Mouse (Mus musculus) neural tube, embryonic 12.5 days (tissue): ENCODE measurements around the gene Slc38a11. TPM values are rescaled to one million over a fixed set of nuclear protein-coding genes. Genes with fewer than 3 reads are reported as not detected.
A peak's percentile ranks its signal among the peaks of the same experiment; 100 is the strongest.

Source experiments
- ATAC-seq: fragments of 200-750 bp; cut with Nextera tagmentation; 2 replicates; pipeline ENCODE4 v1.8.0; 2017; ENCODE audit warnings: low read depth, mild to moderate bottlenecking, moderate TSS enrichment, moderate library complexity; ENCODE audit not compliant: low FRiP score
- H3K27ac ChIP-seq: fragments of 300-500 bp; sonication (generic); 2 replicates; pipeline ENCODE4 v1.5.1; 2016
- H3K27me3 ChIP-seq: fragments of 300-500 bp; sonication (generic); replicated peaks from 2 replicates; pipeline ENCODE4 v1.6.1; 2016; ENCODE audit warnings: mild to moderate bottlenecking
- H3K36me3 ChIP-seq: fragments of 300-500 bp; sonication (generic); 2 replicates; pipeline ENCODE4 v1.6.1; 2016; ENCODE audit warnings: mild to moderate bottlenecking
- H3K4me1 ChIP-seq: fragments of 300-500 bp; sonication (generic); 2 replicates; pipeline ENCODE4 v1.6.1; 2016
- H3K4me2 ChIP-seq: fragments of 300-500 bp; sonication (generic); replicated peaks from 2 replicates; pipeline ENCODE4 v1.6.1; 2016; ENCODE audit warnings: mild to moderate bottlenecking
- H3K4me3 ChIP-seq: fragments of 300-500 bp; sonication (generic); 2 replicates; pipeline ENCODE4 v1.5.1; 2016
- H3K9ac ChIP-seq: fragments of 300-500 bp; sonication (generic); 2 replicates; pipeline ENCODE4 v1.6.1; 2016; ENCODE audit warnings: mild to moderate bottlenecking
- H3K9me3 ChIP-seq: fragments of 300-500 bp; sonication (generic); 2 replicates; pipeline ENCODE4 v1.6.1; 2016; ENCODE audit warnings: mild to moderate bottlenecking
- whole genome bisulfite sequencing: fragments of 180-500 bp; shearing (Covaris S2); methylation state at CpG from one replicate; pipeline ENCODE4 v1.1.7; 2016; 5-methylcytosine and 5-hydroxymethylcytosine counted together
- polyA plus RNA-seq: library from polyadenylated mRNA; unstranded; fragments of >200 nt; fragmentation: Nextera tagmentation; extraction: Ambion mirVana; gene quantifications from 2 replicates; pipeline ENCODE4 v1.2.1, GENCODE M21; 2016

Slc38a11 gene
- polyA plus RNA-seq, 1 experiment from 2014 or later = 0.24 TPM

GRCm38 (mm10) chr2:65360736-65361475, 2.9 kb downstream of the Slc38a11 start:
- H3K9ac ChIP-seq = no peak overlapping the region
- no peaks in the 10 kb centered on the region for H3K9me3 ChIP-seq
- H3K36me3 ChIP-seq = no peaks in the 10 kb centered on the region
- no peak for ATAC-seq
- no peak overlapping the region for H3K27ac ChIP-seq
- H3K4me1 ChIP-seq = peaks cover 3% of the 10 kb centered on the region; the same call in 1 of the 2 replicates
- H3K4me2 ChIP-seq = no peak overlapping the region
- 87% methylated on average over 9 of the region's 9 CpGs for WGBS
- no peaks in the 10 kb centered on the region for H3K27me3 ChIP-seq
- H3K4me3 ChIP-seq = no peak overlapping the region

DNA sequence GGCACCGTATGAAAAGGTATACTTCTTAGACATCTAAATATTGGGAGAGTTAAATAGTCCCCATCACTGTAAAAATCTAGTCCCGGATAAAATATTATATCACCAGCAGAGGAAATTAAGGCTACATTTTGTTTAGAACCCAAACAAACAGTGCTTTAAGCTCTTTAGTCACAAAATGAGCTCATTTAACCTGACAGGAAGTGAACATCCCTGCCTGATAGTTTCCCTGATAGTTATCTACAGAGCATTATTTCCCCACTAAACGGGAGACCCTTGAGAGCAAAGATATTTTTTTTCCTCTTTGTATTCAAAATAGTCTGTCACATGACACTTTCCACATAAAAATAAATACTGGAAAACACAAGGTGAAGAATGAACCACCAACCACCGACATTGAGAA, 16.5 kb downstream of the Slc38a11 start:
- Histone ChIP-seq H3K27me3 (no peaks in the 10 kb centered on the region), H3K9ac (no peak overlapping the region), H3K27ac (no peak overlapping the region), H3K9me3 (no peaks in the 10 kb centered on the region), H3K4me2 (no peak overlapping the region), H3K36me3 (no peaks in the 10 kb centered on the region), H3K4me3 (no peak overlapping the region), H3K4me1 (no peaks in the 10 kb centered on the region)
- ATAC-seq = no peak
- 76% methylated on average over 4 of the region's 4 CpGs for WGBS

DNA sequence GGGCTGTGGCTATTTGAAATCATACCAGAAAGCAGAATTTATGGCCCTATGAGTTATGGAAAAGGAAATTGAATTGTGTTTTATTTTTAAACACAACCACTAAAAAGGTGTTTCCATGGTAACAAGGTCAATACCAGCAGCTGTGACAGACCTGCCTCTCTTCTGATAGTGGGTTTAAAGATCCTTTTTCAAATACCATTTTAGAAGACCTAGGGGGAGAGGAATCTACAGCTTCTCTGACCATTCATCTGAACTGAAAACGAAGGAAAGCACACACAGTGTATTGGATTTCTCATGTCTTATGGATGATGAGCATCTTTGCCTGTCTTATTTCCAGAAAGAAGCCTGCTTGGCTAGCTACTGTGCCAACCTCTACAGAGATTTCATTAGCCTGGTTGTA, 16.9 kb downstream of the Slc38a11 start:
- no peaks in the 10 kb centered on the region for H3K36me3 ChIP-seq
- no peaks in the 10 kb centered on the region for H3K27me3 ChIP-seq
- ATAC-seq = 0 out of 2 replicates have a peak, but pooled peaks have one; percentile 33
- no peak overlapping the region for H3K4me2 ChIP-seq
- no peak overlapping the region for H3K4me3 ChIP-seq
- 58% methylated on average over 1 of the region's 1 CpGs for WGBS
- H3K27ac ChIP-seq = no peak overlapping the region
- no peaks in the 10 kb centered on the region for H3K4me1 ChIP-seq
- no peaks in the 10 kb centered on the region for H3K9me3 ChIP-seq
- H3K9ac ChIP-seq = no peak overlapping the region

DNA sequence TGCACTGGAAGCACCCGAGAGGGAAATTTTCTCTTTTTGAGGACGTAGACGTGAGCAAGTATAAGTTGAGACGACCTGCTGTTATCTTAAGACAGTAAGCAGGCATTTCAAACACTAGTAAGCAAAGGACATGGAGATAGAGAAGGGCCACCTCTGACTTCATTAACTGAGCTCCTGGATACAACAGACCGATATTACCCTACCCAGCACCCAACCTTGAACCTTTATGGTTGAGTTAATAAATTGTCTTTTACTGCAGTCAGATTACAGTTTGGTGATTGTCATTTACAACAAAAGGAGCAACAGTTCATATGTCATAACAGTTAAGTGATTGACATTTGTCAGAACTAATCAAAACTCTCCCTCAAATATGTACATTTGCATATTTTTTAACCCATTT, 17.8 kb downstream of the Slc38a11 start:
- H3K27ac ChIP-seq = no peak overlapping the region
- H3K4me1 ChIP-seq = no peaks in the 10 kb centered on the region

DNA sequence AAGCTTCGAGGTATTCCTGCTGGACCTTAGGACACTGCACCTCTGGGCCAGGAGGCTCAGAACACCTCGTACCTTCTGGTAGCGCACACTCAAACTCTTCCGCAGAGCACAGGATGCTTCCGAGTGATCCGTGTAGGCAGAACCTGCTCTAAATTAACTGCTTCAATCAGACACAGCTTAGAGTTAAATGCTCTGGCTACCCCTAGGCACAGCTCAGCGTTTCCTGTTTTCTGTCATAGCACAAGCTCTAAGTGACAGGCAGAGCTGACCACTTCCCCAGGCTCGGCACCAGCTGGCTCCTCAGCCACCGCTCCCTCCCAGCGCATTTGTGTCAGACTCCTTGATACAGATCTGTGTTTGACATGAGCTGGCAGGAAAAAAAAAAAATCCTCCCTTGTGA, 21.8 kb downstream of the Slc38a11 start:
- H3K4me2 ChIP-seq = no peak overlapping the region
- no peak for ATAC-seq
- H3K36me3 ChIP-seq = no peaks in the 10 kb centered on the region
- H3K9ac ChIP-seq = no peak overlapping the region
- H3K9me3 ChIP-seq = no peaks in the 10 kb centered on the region
- H3K27me3 ChIP-seq = no peaks in the 10 kb centered on the region
- no peak overlapping the region for H3K27ac ChIP-seq
- H3K4me1 ChIP-seq = 0 out of 2 replicates have a peak, but pooled peaks cover 3% of the 10 kb centered on the region
- no peak overlapping the region for H3K4me3 ChIP-seq
- 80% methylated on average over 10 of the region's 10 CpGs for WGBS

More for the DNA sequence above, 17.8 kb downstream of the Slc38a11 start:
- no peak overlapping the region for H3K4me2 ChIP-seq
- no peaks in the 10 kb centered on the region for H3K36me3 ChIP-seq
- H3K4me3 ChIP-seq = no peak overlapping the region
- H3K9ac ChIP-seq = no peak overlapping the region
- no peaks in the 10 kb centered on the region for H3K27me3 ChIP-seq
- H3K9me3 ChIP-seq = no peaks in the 10 kb centered on the region
- ATAC-seq = no peak
- WGBS = 85% methylated on average over 5 of the region's 5 CpGs

DNA sequence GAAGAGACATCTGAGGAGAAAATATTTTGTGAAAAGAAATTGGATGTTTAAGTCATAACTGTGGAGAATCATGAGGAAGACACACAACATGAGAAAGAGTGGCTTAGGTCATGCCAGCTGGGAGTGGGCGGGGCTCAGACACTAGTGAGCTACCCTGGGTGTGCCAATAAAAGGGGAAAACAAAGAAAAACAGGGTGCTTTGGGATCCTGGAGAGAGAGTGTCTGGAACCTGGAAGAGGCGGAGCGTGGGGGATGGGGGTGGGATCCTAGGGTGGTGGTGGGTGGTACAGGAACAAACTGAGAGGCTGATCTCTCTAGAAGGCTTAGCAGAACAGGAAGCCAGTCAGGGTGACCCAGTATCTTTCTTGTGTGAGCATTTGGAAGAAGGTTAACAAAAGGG, 23.0 kb downstream of the Slc38a11 start:
- ATAC-seq = no peak
- no peaks in the 10 kb centered on the region for H3K36me3 ChIP-seq
- H3K4me1 ChIP-seq = 0 out of 2 replicates have a peak, but pooled peaks cover 3% of the 10 kb centered on the region
- H3K4me3 ChIP-seq = no peak overlapping the region
- no peak overlapping the region for H3K27ac ChIP-seq
- H3K9ac ChIP-seq = no peak overlapping the region
- H3K4me2 ChIP-seq = no peak overlapping the region
- no peaks in the 10 kb centered on the region for H3K27me3 ChIP-seq
- 77% methylated on average over 3 of the region's 3 CpGs for WGBS
- no peaks in the 10 kb centered on the region for H3K9me3 ChIP-seq

DNA sequence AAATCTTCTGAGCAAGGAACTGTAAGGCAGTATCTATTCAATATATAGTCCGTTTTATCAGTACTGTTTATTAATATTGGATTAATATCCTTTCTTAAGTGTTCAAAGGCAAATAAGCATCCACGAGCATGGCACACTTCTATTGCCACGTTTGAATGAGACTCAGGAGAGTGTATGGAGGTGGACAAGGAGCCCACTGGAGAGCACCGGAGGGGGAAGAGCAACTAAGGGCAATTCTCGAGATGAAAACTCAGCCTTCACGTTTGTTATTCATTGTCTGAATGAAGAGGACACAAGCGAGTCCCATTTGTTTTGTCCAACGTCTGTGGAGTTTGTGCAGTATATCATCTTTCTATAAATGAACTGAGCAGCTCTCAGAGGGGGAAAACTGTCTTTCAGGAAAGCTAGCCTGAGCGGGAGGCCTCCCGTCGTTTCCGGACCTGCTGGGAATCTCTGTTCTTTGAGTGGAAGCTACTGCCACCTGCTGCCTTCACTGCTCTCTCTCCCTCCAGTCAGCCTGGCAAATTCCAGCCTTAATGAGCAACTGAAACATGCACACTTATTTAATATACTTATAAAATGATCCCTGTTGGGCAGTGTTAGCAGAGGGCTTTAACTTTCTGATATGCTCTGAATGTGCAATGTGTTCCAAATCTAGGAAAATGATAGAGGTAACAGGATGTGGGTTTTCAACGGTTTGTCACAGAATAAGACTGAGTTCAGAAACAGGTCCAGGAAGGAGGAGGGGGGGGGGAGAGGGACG, 26.3 kb downstream of the Slc38a11 start:
- no peak overlapping the region for H3K4me2 ChIP-seq

DNA sequence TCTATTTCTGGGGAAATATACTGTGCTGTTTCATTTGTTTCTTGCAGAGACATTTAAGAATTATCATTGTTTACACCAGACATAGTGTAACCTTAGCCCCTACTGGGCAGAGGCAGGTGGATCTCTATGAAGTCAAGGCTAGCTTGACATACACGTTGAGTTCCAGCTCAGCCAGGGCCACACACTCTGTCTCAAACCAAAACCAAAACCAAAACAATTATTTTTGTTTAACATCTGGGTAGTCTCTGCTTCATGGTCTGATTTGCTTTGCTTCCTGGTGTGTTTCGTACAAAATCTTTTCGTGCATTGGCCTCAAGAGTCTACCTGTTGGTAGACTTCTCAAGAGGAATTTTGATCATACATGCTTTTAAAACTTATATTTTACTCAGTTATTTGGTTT, 27.2 kb downstream of the Slc38a11 start:
- Histone ChIP-seq H3K36me3 (no peaks in the 10 kb centered on the region), H3K9ac (no peak overlapping the region), H3K4me2 (no peak overlapping the region), H3K4me3 (no peak overlapping the region), H3K27me3 (no peaks in the 10 kb centered on the region), H3K4me1 (0 out of 2 replicates have a peak, but pooled peaks cover 3% of the 10 kb centered on the region), H3K27ac (no peak overlapping the region), H3K9me3 (no peaks in the 10 kb centered on the region)
- ATAC-seq = no peak
- 86% methylated on average over 3 of the region's 3 CpGs for WGBS

More for the DNA sequence above, 26.3 kb downstream of the Slc38a11 start:
- Histone ChIP-seq H3K27ac (no peak overlapping the region), H3K36me3 (no peaks in the 10 kb centered on the region), H3K4me1 (0 out of 2 replicates have a peak, but pooled peaks cover 3% of the 10 kb centered on the region), H3K4me3 (no peak overlapping the region), H3K9ac (no peak overlapping the region), H3K27me3 (no peaks in the 10 kb centered on the region), H3K9me3 (no peaks in the 10 kb centered on the region)
- WGBS = 20% methylated on average over 14 of the region's 14 CpGs
- no peak for ATAC-seq

DNA sequence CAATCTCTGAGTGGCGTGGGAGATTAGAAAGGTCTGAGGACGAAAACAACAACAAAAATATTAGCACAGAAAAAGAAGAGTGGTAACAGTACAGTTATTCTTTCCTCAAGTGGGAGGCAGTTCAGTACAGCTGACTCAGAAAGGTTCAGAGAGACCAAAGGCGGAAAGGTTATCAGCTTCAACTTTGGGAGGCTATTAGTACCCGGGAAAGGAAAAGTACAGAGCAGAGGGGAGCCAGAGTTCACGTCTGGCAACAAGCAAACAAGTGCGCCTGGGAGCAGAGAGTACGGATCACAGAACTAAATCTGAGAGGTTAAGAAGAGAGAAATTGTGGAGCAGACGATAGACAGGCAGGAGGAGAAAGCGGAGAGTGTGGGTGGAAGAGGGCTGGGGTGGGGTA, 29.7 kb downstream of the Slc38a11 start:
- 87% methylated on average over 9 of the region's 9 CpGs for WGBS
- ATAC-seq = no peak
- no peaks in the 10 kb centered on the region for H3K36me3 ChIP-seq

GRCm38 (mm10) chr2:65331321-65331720, 32.5 kb downstream of the Slc38a11 start:
- Histone ChIP-seq H3K4me2 (no peak overlapping the region), H3K4me1 (no peaks in the 10 kb centered on the region), H3K4me3 (no peak overlapping the region), H3K9ac (no peak overlapping the region), H3K9me3 (no peaks in the 10 kb centered on the region), H3K27ac (no peak overlapping the region), H3K27me3 (no peaks in the 10 kb centered on the region), H3K36me3 (no peaks in the 10 kb centered on the region)
- 78% methylated on average over 2 of the region's 2 CpGs for WGBS
- ATAC-seq = no peak

More for the DNA sequence above, 29.7 kb downstream of the Slc38a11 start:
- Histone ChIP-seq H3K9ac (no peak overlapping the region), H3K4me1 (0 out of 2 replicates have a peak, but pooled peaks cover 3% of the 10 kb centered on the region), H3K27ac (no peak overlapping the region), H3K9me3 (no peaks in the 10 kb centered on the region), H3K27me3 (no peaks in the 10 kb centered on the region), H3K4me2 (no peak overlapping the region), H3K4me3 (no peak overlapping the region)

DNA sequence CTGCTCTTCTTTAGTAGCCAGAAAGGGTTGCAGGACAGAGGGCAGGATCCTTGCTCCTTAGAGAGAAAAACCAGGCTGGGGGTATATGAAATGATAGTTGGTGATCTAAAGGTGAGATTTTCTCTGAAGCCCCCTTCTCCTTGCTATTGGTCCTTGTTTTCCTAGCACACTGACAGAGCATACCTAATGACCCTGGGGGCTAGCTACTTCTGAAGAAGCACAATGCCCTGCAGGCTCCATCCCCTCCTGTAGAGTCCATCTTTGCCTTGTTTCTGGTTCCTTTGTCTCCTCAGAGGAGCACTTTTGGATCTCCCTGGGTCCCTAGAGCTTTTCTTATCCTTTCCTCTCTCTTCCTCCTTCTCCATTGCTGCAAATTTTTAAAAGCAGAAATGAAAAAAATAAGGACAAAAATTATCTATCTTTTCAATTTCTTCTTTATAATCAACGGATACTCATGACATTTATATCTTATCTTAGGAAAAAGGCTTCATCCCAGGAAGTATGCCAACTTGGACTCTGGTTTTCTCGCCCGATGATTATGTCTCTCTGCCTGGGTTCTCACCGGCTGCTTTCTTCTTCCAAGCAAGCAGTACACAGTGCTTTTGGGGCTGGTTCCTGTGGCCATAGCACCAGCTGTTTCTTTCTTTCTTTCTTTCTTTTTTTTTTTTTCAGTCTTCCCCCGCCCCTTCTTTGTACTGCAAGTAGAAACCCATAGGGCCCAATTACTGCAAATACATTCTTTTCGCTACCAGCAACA, 41.7 kb downstream of the Slc38a11 start:
- Histone ChIP-seq H3K9ac (no peak overlapping the region), H3K36me3 (no peaks in the 10 kb centered on the region), H3K27me3 (no peaks in the 10 kb centered on the region), H3K4me2 (no peak overlapping the region), H3K4me3 (no peak overlapping the region), H3K4me1 (no peaks in the 10 kb centered on the region), H3K9me3 (no peaks in the 10 kb centered on the region), H3K27ac (no peak overlapping the region)
- 69% methylated on average over 6 of the region's 6 CpGs for WGBS
- no peak for ATAC-seq

- H3K9ac ChIP-seq = no peak overlapping the region
- WGBS = 86% methylated on average over 2 of the region's 2 CpGs
These were observed 42.9 kb downstream of the Slc38a11 start for GRCm38 (mm10) chr2:65320975-65321374.

More at GRCm38 (mm10) chr2:65320975-65321374, 42.9 kb downstream of the Slc38a11 start:
- H3K27ac ChIP-seq = no peak overlapping the region
- H3K27me3 ChIP-seq = no peaks in the 10 kb centered on the region
- no peaks in the 10 kb centered on the region for H3K36me3 ChIP-seq
- H3K4me2 ChIP-seq = no peak overlapping the region
- no peaks in the 10 kb centered on the region for H3K4me1 ChIP-seq
- no peaks in the 10 kb centered on the region for H3K9me3 ChIP-seq
- ATAC-seq = no peak
- no peak overlapping the region for H3K4me3 ChIP-seq
